Mouse (Mus musculus): ENCODE data around the gene Rlbp1. TPM values are rescaled to one million over a fixed set of nuclear protein-coding genes. Genes with fewer than 3 reads are reported as not detected.
A peak's percentile ranks its signal among the peaks of the same experiment; 100 is the strongest.

Rlbp1 gene
- polyA plus RNA-seq, 1 experiment from 2014 or later = not detected

DNA sequence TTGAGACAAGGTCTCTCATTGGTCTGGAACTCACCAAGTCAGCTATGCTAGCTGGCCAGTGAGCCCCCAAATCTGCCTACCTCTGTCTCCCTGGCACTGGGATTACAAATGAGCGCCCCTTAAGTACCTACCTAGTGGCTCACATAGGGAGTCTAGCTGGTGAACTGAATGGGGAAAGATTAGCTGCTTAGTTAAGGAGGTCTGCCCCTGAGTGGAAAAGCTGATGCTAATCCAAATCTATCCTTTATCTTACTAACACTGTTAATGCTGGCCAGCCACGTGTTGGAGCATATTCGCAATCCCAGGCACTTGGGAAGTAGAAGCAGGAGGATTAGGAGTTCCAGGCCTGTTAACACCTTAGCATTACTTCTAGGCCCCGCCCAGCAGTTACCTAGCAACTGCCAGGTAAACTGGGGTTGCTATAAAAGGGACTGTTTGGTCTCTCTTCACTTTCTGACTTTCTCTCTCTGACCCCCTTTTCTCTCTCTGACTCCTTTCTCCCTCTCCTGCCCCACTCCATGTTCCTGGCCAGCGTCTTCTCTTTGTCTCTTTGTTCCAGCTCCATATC lies 3.4 kb upstream of the Rlbp1 start:
- Histone ChIP-seq H3K4me2 (replicated peaks; ENCODE audit: low read depth, low read length) (no peak overlapping the region), H3K9me3 (ENCODE audit: control insufficient read depth, low read depth, low read length) (no peaks in the 10 kb centered on the region), H3K27me3 (ENCODE audit: control insufficient read depth, insufficient read depth, low read length) (no peaks in the 10 kb centered on the region), H3K4me1 (ENCODE audit: control insufficient read depth, insufficient read depth, low read length) (peaks cover 6% of the 10 kb centered on the region), H3K36me3 (ENCODE audit: control insufficient read depth, insufficient read depth, low read length) (no peaks in the 10 kb centered on the region), H3K9ac (replicated peaks; ENCODE audit: low read depth, low read length) (no peak overlapping the region), H3K27ac (ENCODE audit: low read length) (no peak overlapping the region), H3K4me3 (ENCODE audit: low read depth, low read length) (no peak overlapping the region)
- no peak for ATAC-seq (ENCODE audit: insufficient number of reproducible peaks, insufficient read depth, low FRiP score, low read depth)
- 55% methylated on average over 5 of the region's 5 CpGs for WGBS

DNA sequence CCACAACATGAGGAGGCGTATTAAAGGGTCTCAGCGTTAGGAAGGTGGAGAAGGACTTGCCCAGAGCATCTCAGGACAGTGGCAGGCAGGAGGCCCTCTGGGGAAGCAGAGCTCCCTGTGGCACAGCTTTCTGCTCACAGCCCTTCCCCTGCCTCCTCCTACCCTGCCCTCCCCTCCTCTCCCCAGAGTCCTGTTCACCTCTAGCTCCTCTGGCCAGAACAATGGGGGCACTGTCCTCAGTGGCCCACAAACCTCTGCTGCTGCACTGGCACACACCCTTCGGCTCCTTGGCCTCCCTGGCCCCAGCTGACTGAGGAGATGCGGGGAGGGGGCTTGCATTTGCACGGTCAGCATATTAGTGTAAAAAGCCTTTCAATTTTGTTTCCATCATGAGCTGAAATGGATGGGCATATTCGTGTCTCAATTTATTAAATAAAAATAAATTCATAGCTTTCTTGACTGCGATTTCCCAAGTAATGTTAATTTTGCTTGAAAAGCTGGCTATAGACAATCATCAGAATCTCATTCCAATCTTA lies 1.9 kb upstream of the Rlbp1 start:
- Histone ChIP-seq H3K27me3 (ENCODE audit: control insufficient read depth, insufficient read depth, low read length) (no peaks in the 10 kb centered on the region), H3K4me3 (ENCODE audit: low read depth, low read length) (no peak overlapping the region), H3K36me3 (ENCODE audit: control insufficient read depth, insufficient read depth, low read length) (no peaks in the 10 kb centered on the region), H3K27ac (ENCODE audit: low read length) (no peak overlapping the region), H3K9ac (replicated peaks; ENCODE audit: low read depth, low read length) (no peak overlapping the region), H3K9me3 (ENCODE audit: control insufficient read depth, low read depth, low read length) (no peaks in the 10 kb centered on the region), H3K4me2 (replicated peaks; ENCODE audit: low read depth, low read length) (no peak overlapping the region), H3K4me1 (ENCODE audit: control insufficient read depth, insufficient read depth, low read length) (peaks cover 6% of the 10 kb centered on the region)
- no peak; the same call in 1 of the 2 replicates for ATAC-seq (ENCODE audit: insufficient number of reproducible peaks, insufficient read depth, low FRiP score, low read depth)
- 72% methylated on average over 7 of the region's 7 CpGs for WGBS

DNA sequence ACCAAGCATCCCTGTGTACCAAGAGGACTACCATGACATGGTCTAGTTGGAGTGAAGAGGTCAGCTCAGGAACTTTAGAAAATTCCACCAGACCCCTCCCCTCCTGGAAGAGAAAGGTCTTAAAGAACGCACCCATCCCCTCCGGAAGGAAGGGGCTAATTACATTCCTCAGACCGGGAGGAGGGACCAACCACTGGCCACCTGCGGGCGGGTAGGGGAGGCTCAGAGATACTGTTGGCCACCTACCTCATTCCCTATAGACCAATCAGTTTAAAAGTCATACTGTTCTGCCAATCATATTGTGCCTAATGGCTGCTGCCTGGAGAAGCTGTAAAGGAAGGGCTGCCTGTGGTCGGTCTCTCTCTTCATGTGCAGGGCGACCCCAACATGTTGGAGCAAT lies 1.1 kb upstream of the Rlbp1 start:
- Histone ChIP-seq H3K4me3 (ENCODE audit: low read depth, low read length) (no peak overlapping the region), H3K4me2 (replicated peaks; ENCODE audit: low read depth, low read length) (no peak overlapping the region), H3K27me3 (ENCODE audit: control insufficient read depth, insufficient read depth, low read length) (no peaks in the 10 kb centered on the region), H3K9me3 (ENCODE audit: control insufficient read depth, low read depth, low read length) (no peaks in the 10 kb centered on the region), H3K27ac (ENCODE audit: low read length) (no peak overlapping the region), H3K36me3 (ENCODE audit: control insufficient read depth, insufficient read depth, low read length) (no peaks in the 10 kb centered on the region), H3K4me1 (ENCODE audit: control insufficient read depth, insufficient read depth, low read length) (peaks cover 3% of the 10 kb centered on the region), H3K9ac (replicated peaks; ENCODE audit: low read depth, low read length) (no peak overlapping the region)
- 49% methylated on average over 7 of the region's 7 CpGs for WGBS
- no peak for ATAC-seq (ENCODE audit: insufficient number of reproducible peaks, insufficient read depth, low FRiP score, low read depth)

DNA sequence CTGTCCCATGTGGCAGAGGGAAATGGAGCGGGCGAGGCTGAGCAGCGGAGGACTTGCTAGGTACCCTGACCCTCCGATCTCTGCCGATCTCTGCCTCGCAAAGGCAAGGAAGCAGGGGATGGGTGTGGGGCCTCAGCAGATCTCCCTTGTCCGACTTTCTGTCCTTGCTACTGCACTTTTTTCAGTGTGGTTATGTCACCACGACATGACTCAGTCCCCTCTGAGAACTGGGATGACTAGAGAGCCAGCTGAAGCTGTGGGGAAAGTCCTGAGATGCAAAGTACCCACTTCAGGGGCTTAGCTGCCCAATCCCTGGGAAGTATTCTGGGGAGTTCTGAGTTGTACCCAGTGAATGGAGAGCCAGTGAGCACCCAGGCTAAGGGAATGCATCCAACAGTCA lies 292 bp upstream of the Rlbp1 start:
- H3K4me2 ChIP-seq (replicated peaks; ENCODE audit: low read depth, low read length) = no peak overlapping the region
- H3K9me3 ChIP-seq (ENCODE audit: control insufficient read depth, low read depth, low read length) = no peaks in the 10 kb centered on the region
- no peak overlapping the region for H3K9ac ChIP-seq (replicated peaks; ENCODE audit: low read depth, low read length)

DNA sequence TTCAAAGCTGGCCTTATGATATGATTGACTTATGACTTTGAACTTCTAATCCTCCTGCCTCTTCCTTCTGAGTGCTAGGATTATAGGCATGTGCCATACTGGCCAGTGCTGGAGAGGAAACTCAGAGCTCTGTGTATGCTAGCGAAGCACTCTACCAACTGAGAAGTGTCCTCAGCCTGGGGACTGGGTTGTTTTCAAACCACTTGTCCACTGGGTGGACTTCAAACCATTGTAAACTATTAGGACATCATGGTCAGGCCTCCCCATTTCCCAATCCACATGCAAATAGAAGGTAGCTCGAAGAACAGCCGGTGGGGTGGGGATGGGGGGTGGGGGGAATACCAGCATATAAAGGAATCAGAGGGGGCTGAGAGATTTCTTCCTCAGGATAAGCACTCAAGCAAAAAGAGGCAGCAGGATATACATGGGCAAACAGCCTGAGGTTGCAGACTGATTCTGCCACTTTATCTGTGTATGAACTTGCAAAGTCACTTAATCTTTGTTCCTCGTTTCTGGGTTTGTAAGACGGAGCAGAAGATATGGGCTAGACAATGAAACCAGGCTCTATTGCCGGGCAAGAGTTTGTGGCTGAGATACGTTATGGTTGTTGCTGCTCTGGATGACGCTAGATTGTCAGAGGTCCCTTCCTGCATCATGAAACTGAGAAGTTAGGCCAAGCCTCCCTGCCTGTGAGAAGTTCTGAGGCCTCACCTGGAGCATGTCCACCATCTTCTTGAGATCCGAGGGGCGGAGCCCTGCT lies 10.2 kb downstream of the Rlbp1 start:
- Histone ChIP-seq H3K4me2 (replicated peaks; ENCODE audit: low read depth, low read length) (no peak overlapping the region), H3K27me3 (ENCODE audit: control insufficient read depth, insufficient read depth, low read length) (no peaks in the 10 kb centered on the region), H3K27ac (ENCODE audit: low read length) (no peak overlapping the region), H3K9ac (replicated peaks; ENCODE audit: low read depth, low read length) (no peak overlapping the region), H3K9me3 (ENCODE audit: control insufficient read depth, low read depth, low read length) (no peaks in the 10 kb centered on the region), H3K36me3 (ENCODE audit: control insufficient read depth, insufficient read depth, low read length) (no peaks in the 10 kb centered on the region), H3K4me3 (ENCODE audit: low read depth, low read length) (no peak overlapping the region), H3K4me1 (ENCODE audit: control insufficient read depth, insufficient read depth, low read length) (peaks cover 2% of the 10 kb centered on the region; the same call in 1 of the 2 replicates)
- ATAC-seq (ENCODE audit: insufficient number of reproducible peaks, insufficient read depth, low FRiP score, low read depth) = no peak
- 79% methylated on average over 10 of the region's 10 CpGs for WGBS

More for the DNA sequence above, 292 bp upstream of the Rlbp1 start:
- Histone ChIP-seq H3K4me3 (ENCODE audit: low read depth, low read length) (no peak overlapping the region), H3K27me3 (ENCODE audit: control insufficient read depth, insufficient read depth, low read length) (no peaks in the 10 kb centered on the region), H3K27ac (ENCODE audit: low read length) (no peak overlapping the region), H3K36me3 (ENCODE audit: control insufficient read depth, insufficient read depth, low read length) (no peaks in the 10 kb centered on the region), H3K4me1 (ENCODE audit: control insufficient read depth, insufficient read depth, low read length) (no peaks in the 10 kb centered on the region)
- ATAC-seq (ENCODE audit: insufficient number of reproducible peaks, insufficient read depth, low FRiP score, low read depth) = no peak
- 75% methylated on average over 8 of the region's 8 CpGs for WGBS

DNA sequence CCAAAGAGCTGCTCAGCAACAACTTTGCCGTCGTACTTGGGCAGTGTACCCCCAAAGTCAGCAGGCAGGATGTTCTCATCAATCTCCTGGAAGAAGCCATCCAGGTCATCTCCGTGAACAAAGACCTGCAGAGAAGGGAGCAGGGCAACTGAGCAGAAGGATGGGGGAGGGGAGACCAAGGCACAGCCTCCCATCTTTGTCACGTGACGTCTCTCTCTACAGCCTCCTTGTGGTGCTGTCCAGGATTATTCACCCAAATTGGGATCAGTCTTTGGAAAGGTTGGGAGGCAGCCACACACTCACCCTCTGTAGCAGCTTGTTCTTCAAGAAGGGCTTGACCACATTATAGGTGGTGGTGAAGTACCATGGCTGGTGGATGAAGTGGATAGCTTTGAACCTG lies 11.3 kb downstream of the Rlbp1 start:
- Histone ChIP-seq H3K27ac (ENCODE audit: low read length) (no peak overlapping the region), H3K27me3 (ENCODE audit: control insufficient read depth, insufficient read depth, low read length) (no peaks in the 10 kb centered on the region), H3K36me3 (ENCODE audit: control insufficient read depth, insufficient read depth, low read length) (no peaks in the 10 kb centered on the region), H3K9ac (replicated peaks; ENCODE audit: low read depth, low read length) (no peak overlapping the region), H3K4me1 (ENCODE audit: control insufficient read depth, insufficient read depth, low read length) (peaks cover 2% of the 10 kb centered on the region; the same call in 1 of the 2 replicates), H3K4me3 (ENCODE audit: low read depth, low read length) (no peak overlapping the region), H3K9me3 (ENCODE audit: control insufficient read depth, low read depth, low read length) (no peaks in the 10 kb centered on the region), H3K4me2 (replicated peaks; ENCODE audit: low read depth, low read length) (no peak overlapping the region)
- WGBS = 72% methylated on average over 5 of the region's 5 CpGs
- no peak for ATAC-seq (ENCODE audit: insufficient number of reproducible peaks, insufficient read depth, low FRiP score, low read depth)

DNA sequence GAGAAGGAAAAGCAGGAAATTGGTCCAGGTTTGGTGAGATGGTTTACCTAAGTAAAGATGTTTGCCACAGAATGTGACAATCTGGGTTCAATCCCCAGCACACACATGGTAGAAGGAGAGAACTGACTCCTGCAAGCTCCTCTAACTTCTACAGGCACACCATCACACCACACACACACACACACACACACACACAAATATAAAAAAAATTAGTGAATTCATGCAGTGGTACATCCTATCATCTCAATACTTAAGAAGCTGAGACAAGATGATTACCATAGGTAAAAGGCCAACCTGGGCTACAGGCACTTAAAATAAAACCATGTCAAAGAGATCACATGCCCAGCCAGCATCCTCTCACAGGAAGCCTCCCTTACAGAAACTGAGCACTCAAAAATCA lies 12.8 kb downstream of the Rlbp1 start:
- ATAC-seq (ENCODE audit: insufficient number of reproducible peaks, insufficient read depth, low FRiP score, low read depth) = no peak
- H3K27ac ChIP-seq (ENCODE audit: low read length) = no peak overlapping the region

DNA sequence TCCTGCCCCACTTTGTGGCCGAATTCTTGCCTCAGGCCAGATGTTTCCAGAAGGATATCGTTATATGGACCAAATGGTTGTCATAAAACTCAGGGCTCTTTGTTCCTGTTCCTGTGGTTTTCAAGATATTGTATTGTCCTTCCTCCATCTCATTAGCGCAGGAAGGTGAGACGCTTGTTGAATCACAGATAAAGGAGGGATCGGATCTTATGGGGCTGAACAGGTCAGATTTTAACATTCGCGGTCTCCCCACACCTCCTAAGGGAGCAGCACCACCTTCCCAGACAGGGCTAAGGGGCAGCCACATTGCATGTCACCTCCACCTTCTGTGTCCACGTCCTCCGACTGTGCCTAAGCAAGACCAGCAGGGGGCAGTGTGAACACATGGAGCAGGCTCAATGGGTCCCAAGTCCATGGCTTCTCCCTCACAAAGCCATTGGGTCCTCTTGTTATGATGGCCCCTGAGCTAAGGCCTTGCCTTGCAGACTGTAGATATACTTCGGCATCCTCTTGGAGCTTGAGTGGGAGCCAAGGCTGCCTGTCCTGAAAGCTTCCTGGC lies 15.4 kb downstream of the Rlbp1 start:
- H3K36me3 ChIP-seq (ENCODE audit: control insufficient read depth, insufficient read depth, low read length) = no peaks in the 10 kb centered on the region
- no peak overlapping the region for H3K27ac ChIP-seq (ENCODE audit: low read length)
- H3K4me3 ChIP-seq (ENCODE audit: low read depth, low read length) = no peak overlapping the region
- H3K27me3 ChIP-seq (ENCODE audit: control insufficient read depth, insufficient read depth, low read length) = no peaks in the 10 kb centered on the region
- H3K9ac ChIP-seq (replicated peaks; ENCODE audit: low read depth, low read length) = no peak overlapping the region
- peak; percentile 72; the same call in 1 of the 2 replicates for ATAC-seq (ENCODE audit: insufficient number of reproducible peaks, insufficient read depth, low FRiP score, low read depth)
- WGBS = 49% methylated on average over 10 of the region's 10 CpGs
- H3K4me2 ChIP-seq (replicated peaks; ENCODE audit: low read depth, low read length) = no peak overlapping the region
- no peaks in the 10 kb centered on the region for H3K9me3 ChIP-seq (ENCODE audit: control insufficient read depth, low read depth, low read length)
- peaks cover 2% of the 10 kb centered on the region; the same call in 1 of the 2 replicates for H3K4me1 ChIP-seq (ENCODE audit: control insufficient read depth, insufficient read depth, low read length)

More for the DNA sequence above, 12.8 kb downstream of the Rlbp1 start:
- Histone ChIP-seq H3K27me3 (ENCODE audit: control insufficient read depth, insufficient read depth, low read length) (no peaks in the 10 kb centered on the region), H3K36me3 (ENCODE audit: control insufficient read depth, insufficient read depth, low read length) (no peaks in the 10 kb centered on the region), H3K4me1 (ENCODE audit: control insufficient read depth, insufficient read depth, low read length) (peaks cover 2% of the 10 kb centered on the region; the same call in 1 of the 2 replicates), H3K4me3 (ENCODE audit: low read depth, low read length) (no peak overlapping the region), H3K9me3 (ENCODE audit: control insufficient read depth, low read depth, low read length) (no peaks in the 10 kb centered on the region), H3K4me2 (replicated peaks; ENCODE audit: low read depth, low read length) (no peak overlapping the region), H3K9ac (replicated peaks; ENCODE audit: low read depth, low read length) (no peak overlapping the region)

Data from stomach, embryonic 14.5 days (tissue).